Mouse (Mus musculus) adrenal gland, adult 18-20 months (tissue): ENCODE measurements around the gene Ppp1r18. TPM values are rescaled to one million over a fixed set of nuclear protein-coding genes. Genes with fewer than 3 reads are reported as not detected.

ENCODE experiments used
- microRNA-seq, 2 experiments: library from miRNA; unstranded; fragments of <30 nt; microRNA quantifications; one replicate each; pipeline ENCODE4 v1.2.0; 2021; ENCODE audit warnings: borderline number of aligned reads in 2 of 2
- total RNA-seq, 2 experiments: library from RNA; stranded (reverse); gene quantifications; 1 replicate in 1 of 2; 2 replicates in 1 of 2; pipeline ENCODE4 v1.2.3; 2021

Ppp1r18 gene
- total RNA-seq, 2 experiments from 2014 or later = 35.3 to 41.0 TPM

Small RNAs within 50 kb of the gene (microRNA-seq; reads per million reads assigned to microRNA genes)
- 0 to 1.2 reads per million in 2 experiments for gene Gm28033
- 0 reads per million in 2 experiments for gene Mir1894

Other genes starting within 250 kb of the Ppp1r18 start
- gene Gm9573, start 239.0 kb upstream of the Ppp1r18 start, total RNA-seq = not detected
- gene Mucl3, start 221.9 kb upstream of the Ppp1r18 start, total RNA-seq = not detected
- gene Vars2, start 198.0 kb upstream of the Ppp1r18 start, total RNA-seq = 10 to 100 TPM; 37.2 to 38.7 TPM
- 10 to 100 TPM; 20.2 to 20.8 TPM for gene Gtf2h4, start 191.9 kb upstream of the Ppp1r18 start, total RNA-seq
- gene Ddr1, start 161.0 kb upstream of the Ppp1r18 start, total RNA-seq = 10 to 100 TPM; 33.5 to 44.1 TPM
- 10 to 100 TPM in 1 of 2 experiments, 1 to 10 TPM in 1; 7.9 to 19.0 TPM for gene Ier3, start 43.9 kb upstream of the Ppp1r18 start, total RNA-seq
- gene Flot1, start 42.4 kb upstream of the Ppp1r18 start, total RNA-seq = 10 to 100 TPM; 62.9 to 71.2 TPM
- 100 to 1,000 TPM; 134 to 185 TPM for gene Tubb5, start 27.3 kb upstream of the Ppp1r18 start, total RNA-seq
- 10 to 100 TPM; 11.5 to 16.7 TPM for gene Mdc1, start 24.1 kb upstream of the Ppp1r18 start, total RNA-seq
- gene Nrm, start 4.3 kb upstream of the Ppp1r18 start, total RNA-seq = 1 to 10 TPM; 2.3 TPM
- gene Dhx16, start 14.2 kb downstream of the Ppp1r18 start, total RNA-seq = 10 to 100 TPM; 43.3 to 48.3 TPM
- gene 2310061I04Rik, start 31.8 kb downstream of the Ppp1r18 start, total RNA-seq = 10 to 100 TPM; 49.5 to 53.8 TPM
- 10 to 100 TPM; 43.9 to 44.5 TPM for gene Atat1, start 44.5 kb downstream of the Ppp1r18 start, total RNA-seq
- gene Mrps18b, start 50.8 kb downstream of the Ppp1r18 start, total RNA-seq = 100 to 1,000 TPM in 1 of 2 experiments, 10 to 100 TPM in 1; 93.5 to 102 TPM
- 10 to 100 TPM; 63.7 to 98.8 TPM for gene Ppp1r10, start 50.8 kb downstream of the Ppp1r18 start, total RNA-seq
- 10 to 100 TPM; 80.0 to 95.8 TPM for gene Abcf1, start 104.2 kb downstream of the Ppp1r18 start, total RNA-seq
- 10 to 100 TPM; 47.9 to 55.9 TPM for gene Gnl1, start 114.3 kb downstream of the Ppp1r18 start, total RNA-seq
- 10 to 100 TPM; 17.5 to 22.8 TPM for gene Prr3, start 114.6 kb downstream of the Ppp1r18 start, total RNA-seq
- gene H2-T24, start 155.0 kb downstream of the Ppp1r18 start, total RNA-seq = 1 to 10 TPM; 7.5 to 8.1 TPM
- 100 to 1,000 TPM in 1 of 2 experiments, 10 to 100 TPM in 1; 68.0 to 139 TPM for gene H2-T23, start 167.3 kb downstream of the Ppp1r18 start, total RNA-seq
- 10 to 100 TPM; 33.0 to 61.5 TPM for gene H2-T22, start 177.2 kb downstream of the Ppp1r18 start, total RNA-seq
- not detected for gene Gm6034, start 177.4 kb downstream of the Ppp1r18 start, total RNA-seq
- 10 to 100 TPM in 1 of 2 experiments, 1 to 10 TPM in 1; 7.0 to 18.8 TPM for gene Gm11127, start 192.8 kb downstream of the Ppp1r18 start, total RNA-seq